Mouse (Mus musculus) stomach, embryonic 16.5 days (tissue): ENCODE results near the gene 4930523C07Rik. TPM values are rescaled to one million over a fixed set of nuclear protein-coding genes. Genes with fewer than 3 reads are reported as not detected.

Source experiments
- ATAC-seq: fragments of 200-750 bp; cut with Nextera tagmentation; 2 replicates; pipeline ENCODE4 v1.8.0; 2017; ENCODE audit warnings: moderate number of reproducible peaks, moderate TSS enrichment; ENCODE audit not compliant: insufficient read depth, low FRiP score
- H3K27ac ChIP-seq: fragments of 300-500 bp; sonication (generic); 2 replicates; pipeline ENCODE4 v1.5.1; 2014; ENCODE audit warnings: low read length
- H3K27me3 ChIP-seq: fragments of 300-500 bp; sonication (generic); 2 replicates; pipeline ENCODE4 v1.6.1; 2014; ENCODE audit warnings: low read length, control low read depth, mixed read lengths; ENCODE audit not compliant: control insufficient read depth, insufficient read depth
- H3K36me3 ChIP-seq: fragments of 300-500 bp; sonication (generic); 2 replicates; pipeline ENCODE4 v1.6.1; 2014; ENCODE audit warnings: low read length; ENCODE audit not compliant: control insufficient read depth, insufficient read depth
- H3K4me1 ChIP-seq: fragments of 300-500 bp; sonication (generic); 2 replicates; pipeline ENCODE4 v1.6.1; 2014; ENCODE audit warnings: low read length, control low read depth, mixed read lengths; ENCODE audit not compliant: control insufficient read depth, insufficient read depth
- H3K4me2 ChIP-seq: fragments of 300-500 bp; sonication (generic); 2 replicates; pipeline ENCODE4 v1.6.1; 2014; ENCODE audit warnings: low read depth, low read length, mixed read lengths
- H3K4me3 ChIP-seq: fragments of 300-500 bp; sonication (generic); replicated peaks from 2 replicates; pipeline ENCODE4 v1.5.1; 2014; ENCODE audit warnings: mild to moderate bottlenecking, low read length
- H3K9ac ChIP-seq: fragments of 300-500 bp; sonication (generic); 2 replicates; pipeline ENCODE4 v1.6.1; 2014; ENCODE audit warnings: low read length
- H3K9me3 ChIP-seq: fragments of 300-500 bp; sonication (generic); replicated peaks from 2 replicates; pipeline ENCODE4 v1.6.1; 2016; ENCODE audit warnings: low read length, control low read depth; ENCODE audit not compliant: control insufficient read depth
- WGBS: fragments of 180-500 bp; shearing (Covaris S2); extraction: QIAGEN DNeasy Blood & Tissue Kit; methylation state at CpG from one replicate; pipeline ENCODE4 v1.1.7; 2014; 5-methylcytosine and 5-hydroxymethylcytosine counted together
- polyA plus RNA-seq: library from polyadenylated mRNA; unstranded; fragments of >200 nt; fragmentation: Nextera tagmentation; extraction: Ambion mirVana; gene quantifications from 2 replicates; pipeline ENCODE4 v1.2.1, GENCODE M21; 2015

The 4930523C07Rik gene
- polyA plus RNA-seq, 1 experiment from 2014 or later = 24.3 TPM

DNA sequence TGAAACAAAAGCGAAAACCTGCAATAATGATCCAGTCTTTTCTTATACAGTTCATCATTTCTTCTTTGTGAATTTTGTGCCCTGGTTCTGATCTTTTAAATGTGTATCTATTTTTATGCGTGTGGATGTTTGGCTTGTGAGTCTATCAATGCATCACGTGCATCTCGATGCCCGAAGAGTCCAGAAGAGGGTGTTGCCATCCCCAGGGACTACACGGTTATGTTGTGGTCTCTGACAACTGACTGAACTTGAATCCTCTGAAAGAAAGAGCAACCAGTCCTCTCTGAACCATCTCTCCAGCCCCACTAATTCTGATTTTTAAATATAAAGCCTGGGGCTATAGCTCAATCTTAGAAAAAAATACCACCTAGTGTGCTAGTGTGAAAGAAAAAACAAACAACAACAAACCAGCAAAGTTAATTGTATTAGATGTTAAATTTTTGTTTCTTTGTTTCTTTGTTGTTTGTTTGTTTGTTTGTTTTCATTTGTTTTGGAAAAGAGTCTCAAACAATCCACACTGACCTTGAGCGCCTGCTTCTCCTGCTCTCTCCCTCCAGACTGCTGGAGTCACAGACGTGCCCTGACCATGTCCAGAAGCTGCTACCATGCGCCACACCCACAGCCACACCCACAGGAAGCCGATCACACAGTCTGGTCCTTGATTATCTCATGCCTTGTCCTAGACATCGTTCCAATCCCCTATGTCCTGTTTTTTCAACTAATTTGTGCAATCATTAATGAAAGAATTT, 18.9 kb upstream of the 4930523C07Rik start:
- no peaks in the 10 kb centered on the region for H3K27me3 ChIP-seq
- no peaks in the 10 kb centered on the region for H3K36me3 ChIP-seq
- no peaks in the 10 kb centered on the region for H3K4me1 ChIP-seq
- H3K9me3 ChIP-seq = no peaks in the 10 kb centered on the region
- no peak overlapping the region for H3K9ac ChIP-seq
- WGBS = 66% methylated on average over 11 of the region's 11 CpGs
- H3K4me2 ChIP-seq = no peak overlapping the region
- H3K4me3 ChIP-seq = no peak overlapping the region
- no peak overlapping the region for H3K27ac ChIP-seq
- ATAC-seq = no peak

DNA sequence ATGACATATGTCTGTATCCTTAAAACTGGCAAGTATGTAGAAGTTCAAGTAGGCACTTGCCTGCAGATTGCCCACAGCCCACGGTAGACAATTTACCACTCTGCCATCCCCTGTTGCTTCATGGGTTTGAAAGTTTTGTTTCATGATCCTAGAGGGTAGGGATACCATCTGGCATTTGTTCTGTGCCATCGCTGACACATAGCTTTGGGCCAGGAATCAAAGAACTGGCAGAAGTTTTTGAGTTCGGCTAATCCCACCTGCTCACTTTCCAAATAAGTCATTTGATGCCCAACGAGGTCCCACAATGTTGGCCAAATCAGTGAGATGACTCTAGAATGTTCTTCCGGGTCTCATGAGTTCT, 18.3 kb upstream of the 4930523C07Rik start:
- no peak for ATAC-seq
- WGBS = 78% methylated on average over 5 of the region's 5 CpGs
- H3K27ac ChIP-seq = no peak overlapping the region
- no peak overlapping the region for H3K4me2 ChIP-seq
- no peak overlapping the region for H3K4me3 ChIP-seq
- no peaks in the 10 kb centered on the region for H3K36me3 ChIP-seq
- no peaks in the 10 kb centered on the region for H3K4me1 ChIP-seq
- no peak overlapping the region for H3K9ac ChIP-seq
- H3K27me3 ChIP-seq = no peaks in the 10 kb centered on the region
- H3K9me3 ChIP-seq = no peaks in the 10 kb centered on the region

- Histone ChIP-seq H3K27ac (no peak overlapping the region), H3K27me3 (no peaks in the 10 kb centered on the region), H3K4me2 (no peak overlapping the region), H3K36me3 (no peaks in the 10 kb centered on the region), H3K4me3 (no peak overlapping the region), H3K4me1 (no peaks in the 10 kb centered on the region), H3K9ac (no peak overlapping the region), H3K9me3 (no peaks in the 10 kb centered on the region)
- ATAC-seq = no peak
- 53% methylated on average over 4 of the region's 4 CpGs for WGBS
These were observed 16.2 kb upstream of the 4930523C07Rik start for GRCm38 (mm10) chr1:160027939-160028338.

DNA sequence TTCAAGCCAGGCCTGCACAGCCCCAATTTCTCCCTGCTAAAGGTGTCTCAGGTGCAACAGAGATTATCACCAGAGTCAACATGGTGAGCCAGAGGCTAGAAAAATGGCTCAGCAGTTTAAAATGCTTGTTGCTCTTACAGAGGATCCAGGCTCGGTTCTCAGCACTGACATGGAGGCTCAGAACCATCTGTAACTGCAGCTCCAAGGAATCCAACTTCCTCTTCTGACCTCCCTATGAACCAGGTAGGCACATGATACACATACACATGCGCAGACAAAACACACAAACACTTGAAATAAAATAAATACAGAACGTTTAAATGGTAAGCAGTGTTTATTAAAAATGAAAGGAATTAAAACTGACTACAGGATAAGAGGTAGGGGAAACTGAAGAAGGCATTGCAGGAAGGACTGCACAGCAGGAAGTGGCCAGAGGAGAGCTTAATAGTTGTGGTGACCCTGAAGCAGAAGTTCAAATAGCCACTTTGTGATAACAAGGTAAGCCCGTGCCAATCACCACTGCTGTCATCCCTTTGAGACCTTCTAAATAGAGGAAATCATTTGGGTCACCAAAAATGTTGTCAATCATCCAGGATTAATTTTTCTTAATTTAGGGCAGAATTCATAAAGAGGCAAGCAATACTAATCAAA, 10.1 kb upstream of the 4930523C07Rik start:
- 63% methylated on average over 4 of the region's 4 CpGs for WGBS
- H3K36me3 ChIP-seq = no peaks in the 10 kb centered on the region

GRCm38 (mm10) chr1:160035561-160035960, 8.6 kb upstream of the 4930523C07Rik start:
- no peaks in the 10 kb centered on the region for H3K9me3 ChIP-seq
- 54% methylated on average over 3 of the region's 3 CpGs for WGBS
- H3K27ac ChIP-seq = no peak overlapping the region
- H3K9ac ChIP-seq = no peak overlapping the region
- ATAC-seq = no peak
- H3K27me3 ChIP-seq = no peaks in the 10 kb centered on the region
- H3K4me2 ChIP-seq = no peak overlapping the region
- no peaks in the 10 kb centered on the region for H3K36me3 ChIP-seq
- no peak overlapping the region for H3K4me3 ChIP-seq
- peaks cover 8% of the 10 kb centered on the region; the same call in 1 of the 2 replicates for H3K4me1 ChIP-seq

More for the DNA sequence above, 10.1 kb upstream of the 4930523C07Rik start:
- no peak overlapping the region for H3K4me3 ChIP-seq
- ATAC-seq = no peak
- peaks cover 8% of the 10 kb centered on the region; the same call in 1 of the 2 replicates for H3K4me1 ChIP-seq
- H3K9me3 ChIP-seq = no peaks in the 10 kb centered on the region
- H3K27me3 ChIP-seq = no peaks in the 10 kb centered on the region
- no peak overlapping the region for H3K9ac ChIP-seq
- H3K4me2 ChIP-seq = no peak overlapping the region
- H3K27ac ChIP-seq = no peak overlapping the region

GRCm38 (mm10) chr1:160036996-160037521, 7.1 kb upstream of the 4930523C07Rik start:
- ATAC-seq = peak; percentile 85
- 35% methylated on average over 5 of the region's 5 CpGs for WGBS
- no peaks in the 10 kb centered on the region for H3K27me3 ChIP-seq
- no peak overlapping the region for H3K4me3 ChIP-seq
- H3K9ac ChIP-seq = no peak overlapping the region; the same call in 1 of the 2 replicates
- no peaks in the 10 kb centered on the region for H3K36me3 ChIP-seq
- peaks cover 8% of the 10 kb centered on the region; the same call in 1 of the 2 replicates for H3K4me1 ChIP-seq
- H3K27ac ChIP-seq = peak overlapping the region; percentile 87
- no peak overlapping the region for H3K4me2 ChIP-seq
- no peaks in the 10 kb centered on the region for H3K9me3 ChIP-seq

DNA sequence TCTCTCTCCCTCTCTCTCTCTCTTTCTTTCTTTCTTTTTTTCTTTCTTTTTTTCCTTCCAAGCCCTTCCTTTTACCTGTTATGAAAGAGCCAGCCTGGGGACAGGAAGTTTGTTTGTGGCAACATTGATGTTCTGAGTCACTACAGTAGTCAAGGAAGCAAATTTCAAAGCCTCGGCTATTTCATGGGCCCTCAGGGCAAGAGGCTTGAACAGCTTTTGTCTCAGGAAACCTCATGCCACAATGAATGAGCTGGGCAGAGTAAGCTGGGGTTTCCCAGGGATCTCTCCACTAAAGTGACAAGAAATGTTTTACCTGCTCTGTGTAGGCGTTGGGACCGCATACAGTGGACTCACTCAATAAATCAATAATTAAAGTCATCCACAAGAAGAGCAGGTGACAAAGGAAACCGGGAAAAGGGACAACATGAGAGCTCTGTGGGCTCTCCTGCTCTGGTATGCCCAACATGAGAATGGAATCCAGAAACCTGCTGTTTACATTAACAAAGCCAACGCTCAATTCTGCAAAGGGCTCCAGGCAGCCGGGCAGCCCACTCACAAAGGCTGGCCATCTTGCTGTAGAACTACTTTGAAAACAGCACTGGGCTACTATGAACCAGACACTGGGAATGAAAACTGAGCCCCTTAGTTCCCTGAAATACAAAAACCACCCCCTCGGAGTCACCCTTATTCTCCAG, 4.1 kb upstream of the 4930523C07Rik start:
- no peak overlapping the region for H3K9ac ChIP-seq
- WGBS = 45% methylated on average over 7 of the region's 7 CpGs
- H3K27ac ChIP-seq = no peak overlapping the region
- H3K4me2 ChIP-seq = no peak overlapping the region
- no peak for ATAC-seq
- H3K4me3 ChIP-seq = no peak overlapping the region
- H3K36me3 ChIP-seq = no peaks in the 10 kb centered on the region
- no peaks in the 10 kb centered on the region for H3K27me3 ChIP-seq
- H3K9me3 ChIP-seq = no peaks in the 10 kb centered on the region
- peaks cover 13% of the 10 kb centered on the region; the same call in 1 of the 2 replicates for H3K4me1 ChIP-seq

GRCm38 (mm10) chr1:160041264-160041775, 2.9 kb upstream of the 4930523C07Rik start:
- 85% methylated on average over 7 of the region's 7 CpGs for WGBS
- Histone ChIP-seq H3K36me3 (no peaks in the 10 kb centered on the region), H3K9ac (no peak overlapping the region), H3K4me3 (no peak overlapping the region), H3K27ac (0 out of 2 replicates have a peak overlapping the region, but pooled peaks have one; percentile 29), H3K4me2 (no peak overlapping the region), H3K4me1 (peaks cover 18% of the 10 kb centered on the region), H3K27me3 (no peaks in the 10 kb centered on the region), H3K9me3 (no peaks in the 10 kb centered on the region)
- ATAC-seq = no peak
